ENCODE assay signal across 9 mouse cellular contexts in the genomic region with DNA sequence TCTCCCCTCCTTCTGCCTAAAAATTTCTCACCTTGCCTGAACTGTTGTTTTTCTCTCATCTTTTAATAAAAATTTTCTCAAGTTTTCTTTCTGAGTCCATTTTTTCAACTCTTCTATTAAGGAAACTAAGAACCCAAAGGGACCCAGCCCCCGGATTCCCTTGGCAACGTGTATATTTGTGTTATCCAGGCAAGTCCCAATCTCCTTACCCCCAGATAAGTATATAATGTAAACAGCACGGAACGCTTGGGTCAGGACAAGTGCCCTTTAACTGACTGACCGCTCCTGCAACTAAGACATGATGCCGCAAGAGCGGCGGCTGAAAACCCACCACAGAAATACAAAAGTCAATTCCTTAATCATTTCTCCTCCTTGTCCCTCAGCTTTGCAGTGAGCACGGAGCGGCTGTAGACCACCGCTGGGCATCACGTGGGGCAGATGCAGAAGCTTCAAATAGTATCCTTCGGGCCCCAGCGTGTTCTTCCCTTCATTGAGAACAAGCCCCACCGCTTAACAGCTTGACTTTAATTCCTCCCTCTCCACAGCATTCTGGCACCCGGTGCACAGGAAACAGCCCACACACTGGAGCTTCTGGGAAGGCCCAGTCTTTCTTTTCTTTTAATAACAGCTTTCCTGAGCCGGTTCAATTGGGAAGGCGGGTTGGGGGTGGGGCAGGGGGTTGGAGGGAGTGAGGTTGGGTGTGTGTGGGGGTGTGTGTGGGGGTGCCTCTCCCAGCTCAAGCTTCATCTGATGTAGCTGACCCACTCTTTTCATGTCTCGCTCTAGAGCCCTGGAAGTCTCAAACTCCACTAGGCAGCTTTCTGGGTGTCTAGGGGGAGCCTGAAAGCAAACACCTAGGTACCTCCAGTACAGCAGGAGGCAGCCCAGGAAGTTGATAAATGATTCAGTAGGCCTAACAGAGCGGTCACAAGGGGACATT.
DNase-seq lines count a peak whose midpoint lies in the region; ATAC-seq and TF ChIP-seq lines count a peak whose summit lies in the region.
"Had no signal": no experiment of that assay in that cellular context is flagged by ENCODE, and none has a peak within 500 bp of the region (broad histone marks: within the 10 kb centered on the region; RNA-seq: fewer than 3 reads in every experiment).

No protein-coding gene starts in this region.

- no peak overlapping the region for H3K27ac ChIP-seq in embryonic facial prominence, embryonic 12.5 days
- no peak overlapping the region for H3K27ac ChIP-seq in midbrain, embryonic 16.5 days (ENCODE audit: low read length)
- H3K27ac ChIP-seq in thymus, adult 2 months (ENCODE audit: control insufficient read depth, insufficient read depth, low read length): no peak overlapping the region
- H3K27ac ChIP-seq: liver, embryonic 15.5 days had no signal

- no peak for TF ChIP-seq POLR2A in thymus, adult 2 months (IDR thresholded peaks at IDR 0.05; ENCODE audit: control insufficient read depth, extremely low read depth, insufficient read depth, low read length, poor library complexity)

- H3K9ac ChIP-seq in embryonic facial prominence, embryonic 12.5 days: no peak overlapping the region
- no peak overlapping the region for H3K9ac ChIP-seq in midbrain, embryonic 16.5 days (ENCODE audit: low read depth, low read length)
- H3K9ac ChIP-seq: liver, embryonic 15.5 days had no signal

- H3K27me3 ChIP-seq in embryonic facial prominence, embryonic 12.5 days: no peaks in the 10 kb centered on the region
- H3K27me3 ChIP-seq in midbrain, embryonic 16.5 days (ENCODE audit: control insufficient read depth, insufficient read depth, low read depth, low read length): no peaks in the 10 kb centered on the region
- no peaks in the 10 kb centered on the region for H3K27me3 ChIP-seq in thymus, adult 2 months (ENCODE audit: control insufficient read depth, insufficient read depth, low read length)
- H3K27me3 ChIP-seq: liver, embryonic 15.5 days had no signal

- no peak overlapping the region for H3K4me3 ChIP-seq in embryonic facial prominence, embryonic 12.5 days
- H3K4me3 ChIP-seq in midbrain, embryonic 16.5 days (ENCODE audit: low read depth, low read length): no peak overlapping the region
- no peak overlapping the region for H3K4me3 ChIP-seq in thymus, adult 2 months (ENCODE audit: control insufficient read depth, insufficient read depth, low read length)
- H3K4me3 ChIP-seq: liver, embryonic 15.5 days had no signal

- H3K4me1 ChIP-seq in embryonic facial prominence, embryonic 12.5 days: 0 out of 2 replicates have a peak, but pooled peaks cover 7% of the 10 kb centered on the region
- H3K4me1 ChIP-seq in midbrain, embryonic 16.5 days (ENCODE audit: control insufficient read depth, insufficient read depth, low read length): no peaks in the 10 kb centered on the region; the same call in 1 of the 2 replicates
- no peaks in the 10 kb centered on the region for H3K4me1 ChIP-seq in thymus, adult 2 months (replicated peaks; ENCODE audit: control insufficient read depth, insufficient read depth, low read length)
- H3K4me1 ChIP-seq: liver, embryonic 15.5 days had no signal

- no peaks in the 10 kb centered on the region for H3K36me3 ChIP-seq in embryonic facial prominence, embryonic 12.5 days
- no peaks in the 10 kb centered on the region for H3K36me3 ChIP-seq in midbrain, embryonic 16.5 days (ENCODE audit: control insufficient read depth, insufficient read depth, low read length)
- no peaks in the 10 kb centered on the region for H3K36me3 ChIP-seq in thymus, adult 2 months (ENCODE audit: control insufficient read depth, insufficient read depth, low read length)
- H3K36me3 ChIP-seq: liver, embryonic 15.5 days had no signal

- H3K9me3 ChIP-seq in embryonic facial prominence, embryonic 12.5 days: no peaks in the 10 kb centered on the region
- no peaks in the 10 kb centered on the region for H3K9me3 ChIP-seq in midbrain, embryonic 16.5 days (replicated peaks; ENCODE audit: control insufficient read depth, low read length, poor library complexity, severe bottlenecking)
- H3K9me3 ChIP-seq: liver, embryonic 15.5 days had no signal

- DNase-seq in cerebellum, postnatal 14 days: peak; percentile 36 to 41
- peak; percentile 56 to 72 for DNase-seq in heart, postnatal 10 days
- peak; percentile 36 to 70 for DNase-seq in left cerebral cortex, postnatal 10 days (ENCODE audit: extremely low spot score in 1 of 2, low spot score in 2 of 2)
- DNase-seq in thymus, postnatal 14 days: no peak
- DNase-seq in thymus, adult 2 months: no peak

- intact Hi-C loops in heart, postnatal 10 days (cut with DNase I): loop anchor here (5.0 kb wide), 1 partner anchor 57 kb away; no protein-coding TSS in a partner anchor
- intact Hi-C loops in left cerebral cortex, postnatal 10 days (cut with DNase I): no loop called here

- peak overlapping the region; percentile 22 for H3K4me2 ChIP-seq in embryonic facial prominence, embryonic 12.5 days (replicated peaks)
- peak overlapping the region; percentile 41 for H3K4me2 ChIP-seq in midbrain, embryonic 16.5 days (ENCODE audit: low read length)
- H3K4me2 ChIP-seq: liver, embryonic 15.5 days had no signal

- 41% methylated on average over 20 of the region's 20 CpGs for WGBS in embryonic facial prominence, embryonic 12.5 days
- 28% methylated on average over 20 of the region's 20 CpGs for WGBS in midbrain, embryonic 16.5 days
- WGBS in thymus, adult 2 months: 80% methylated on average over 20 of the region's 20 CpGs

- TF ChIP-seq CTCF in thymus, adult 2 months (IDR thresholded peaks at IDR 0.05; ENCODE audit: borderline replicate concordance, control insufficient read depth, extremely low read depth, insufficient read depth, low read length, poor library complexity): no peak

- ATAC-seq in cerebellum, adult (ENCODE audit: insufficient number of reproducible peaks, low FRiP score, low TSS enrichment): no peak
- no peak for ATAC-seq in embryonic facial prominence, embryonic 12.5 days (ENCODE audit: insufficient number of reproducible peaks, insufficient read depth, low FRiP score, low TSS enrichment)
- peak; percentile 56; the same call in 1 of the 2 replicates for ATAC-seq in midbrain, embryonic 16.5 days

Comparison
In these comparisons a context has a peak if more than half of its experiments do, and no peak if none do; other contexts are left out.
1. DNase-seq: peak in cerebellum, postnatal 14 days (2 of 2), heart, postnatal 10 days (2 of 2) and left cerebral cortex, postnatal 10 days (2 of 2); none in thymus, postnatal 14 days (single experiment) and thymus, adult 2 months (single experiment).